Mouse (Mus musculus): ENCODE results near the gene Rilpl1.
"Not testable (repeated sequence)": the region's sequence is repeated elsewhere in the genome, so short reads cannot be mapped to it uniquely, and the experiment has no call there.

Rilpl1 gene

DNA sequence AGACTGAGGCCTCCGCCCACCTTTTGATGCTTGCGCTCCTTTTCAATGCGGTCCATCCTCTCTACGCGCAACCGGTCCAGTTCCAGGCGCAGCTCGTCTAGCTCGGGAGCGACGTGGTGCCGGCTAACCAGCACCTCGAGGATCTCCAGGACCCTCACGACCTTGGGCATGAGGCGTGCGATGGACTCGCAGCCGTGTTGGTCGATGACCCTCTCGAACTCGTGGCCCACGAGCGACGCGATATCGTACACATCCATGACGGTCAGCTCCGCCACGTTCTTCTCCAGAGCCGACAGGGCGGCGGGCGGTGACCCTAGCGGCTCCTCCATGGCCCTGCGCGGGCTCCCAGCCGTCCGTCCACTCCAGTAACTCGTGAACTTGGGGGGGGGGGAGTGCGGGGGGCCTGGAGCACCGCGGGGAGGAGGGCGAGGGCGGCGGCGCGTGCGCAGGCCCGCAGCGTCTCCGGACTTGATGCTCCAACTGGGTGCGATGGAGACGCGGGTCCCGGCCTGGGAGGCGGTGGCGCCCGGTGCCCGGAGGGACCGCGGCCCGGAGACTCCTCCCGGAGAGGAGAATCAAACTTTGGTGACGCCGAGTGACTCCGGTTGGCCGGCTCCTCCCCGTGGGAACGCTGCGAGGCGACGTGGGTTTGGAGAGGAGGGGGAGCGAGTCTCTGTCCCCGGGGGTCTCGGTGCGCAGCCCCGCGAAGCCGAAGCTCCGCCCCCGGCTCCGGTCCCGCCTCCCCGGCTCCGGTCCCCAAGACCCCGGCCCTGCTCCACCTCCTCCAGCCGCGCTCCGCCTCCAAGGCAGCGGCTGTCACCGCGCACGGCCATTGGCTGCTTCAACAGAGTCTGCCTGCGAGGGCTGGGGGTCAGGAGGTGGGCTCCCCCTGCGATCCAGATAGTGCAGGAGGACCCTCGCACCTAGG lies at the start of gene Rilpl1:
TSS of gene Rilpl1 (minus strand) at position 737 of the 928 bp plus-strand sequence.
- in situ Hi-C loops (cut with MboI, MseI) = loop anchor here (5.0 kb wide), 2 partner anchors 44 to 94 kb away; partner anchors contain the start of gene Kmt5a

DNA sequence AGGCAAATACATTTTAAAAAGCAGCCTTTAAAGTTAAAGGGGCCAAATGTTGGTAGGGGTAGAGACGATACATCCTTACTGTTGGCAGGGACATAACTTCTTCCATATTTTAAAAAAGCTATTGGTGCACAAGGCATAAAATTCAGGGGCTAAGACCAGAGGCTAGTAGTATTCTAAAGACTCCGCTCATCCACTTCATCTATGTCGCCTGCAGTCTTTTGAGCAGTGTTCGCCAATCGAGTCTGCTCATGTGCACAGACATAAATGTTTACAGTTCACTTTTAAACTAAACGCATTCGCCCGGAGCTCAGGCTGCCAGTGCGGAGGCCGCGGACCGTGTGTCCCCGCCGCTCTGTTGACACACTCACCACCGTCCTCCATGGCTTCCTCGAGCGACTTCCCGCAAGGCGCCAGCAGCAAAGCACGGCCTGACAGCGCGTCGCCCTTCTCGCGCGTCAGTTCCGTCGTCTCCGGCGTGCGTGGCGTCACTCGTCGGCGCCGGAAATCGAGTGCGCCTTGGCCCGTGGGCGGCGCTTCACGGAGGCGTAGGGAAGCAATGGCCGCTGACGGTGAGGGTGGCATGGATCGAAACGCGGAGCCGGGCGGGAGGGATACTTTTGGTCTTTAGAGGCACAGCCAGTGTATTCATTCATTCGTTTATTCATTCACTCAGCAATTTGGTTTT lies 47.6 kb upstream of the Rilpl1 start, which contains the start of the genes Eif2b1 and Gtf2h3:
TSS of gene Eif2b1 (minus strand) at position 499 of the 685 bp plus-strand sequence.
TSS of gene Gtf2h3 (plus strand) at position 508 of the 685 bp plus-strand sequence.
- in situ Hi-C loops (cut with MboI, MseI) = no loop called here

DNA sequence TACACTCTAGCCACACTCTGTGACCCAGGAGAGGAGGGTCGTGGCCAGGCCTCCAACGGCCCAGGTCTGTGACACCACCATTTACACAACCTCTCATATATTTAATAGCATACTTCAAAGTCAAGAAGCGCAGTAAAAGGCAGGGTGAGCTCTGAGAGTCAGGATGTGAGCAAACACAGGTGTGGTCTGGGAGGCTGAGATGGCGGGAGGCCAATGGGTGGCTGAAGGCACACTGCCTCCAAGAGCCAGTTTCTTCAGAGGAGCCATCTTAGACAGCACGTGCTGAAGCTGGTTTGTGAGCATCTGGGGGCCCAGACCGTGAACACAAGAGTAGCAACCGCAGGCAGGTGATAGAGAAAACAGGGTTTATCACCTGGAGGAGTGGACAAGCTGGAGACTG lies 44.3 kb upstream of the Rilpl1 start:
- in situ Hi-C loops (cut with MboI, MseI) = no loop called here

DNA sequence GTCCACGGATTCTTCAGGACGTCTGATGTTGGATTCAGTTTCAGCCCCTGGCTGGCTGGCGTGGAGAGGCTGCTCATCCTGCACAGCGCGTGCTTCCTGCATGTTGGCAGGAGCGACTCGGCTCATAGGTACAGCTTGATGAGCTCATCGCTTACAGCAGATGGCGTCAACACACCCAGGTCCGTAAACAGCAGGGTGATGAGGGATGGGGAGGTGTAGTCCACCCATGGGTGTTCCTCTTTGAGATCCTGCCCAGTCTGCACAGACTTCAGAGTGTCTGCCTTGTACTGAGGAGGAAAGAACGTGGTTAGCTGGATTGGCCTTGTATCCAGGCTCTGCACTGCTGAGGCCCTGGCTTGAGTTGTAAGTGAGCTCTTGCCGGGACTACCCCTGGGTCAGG lies 39.9 kb upstream of the Rilpl1 start:
- in situ Hi-C loops (cut with MboI, MseI) = no loop called here

- in situ Hi-C loops (cut with MboI, MseI) = no loop called here
Observed at GRCm38 (mm10) chr5:124555145-124555544, 24.0 kb upstream of the Rilpl1 start.

GRCm38 (mm10) chr5:124553607-124554006 lies 22.4 kb upstream of the Rilpl1 start:
- in situ Hi-C loops (cut with MboI, MseI) = no loop called here

DNA sequence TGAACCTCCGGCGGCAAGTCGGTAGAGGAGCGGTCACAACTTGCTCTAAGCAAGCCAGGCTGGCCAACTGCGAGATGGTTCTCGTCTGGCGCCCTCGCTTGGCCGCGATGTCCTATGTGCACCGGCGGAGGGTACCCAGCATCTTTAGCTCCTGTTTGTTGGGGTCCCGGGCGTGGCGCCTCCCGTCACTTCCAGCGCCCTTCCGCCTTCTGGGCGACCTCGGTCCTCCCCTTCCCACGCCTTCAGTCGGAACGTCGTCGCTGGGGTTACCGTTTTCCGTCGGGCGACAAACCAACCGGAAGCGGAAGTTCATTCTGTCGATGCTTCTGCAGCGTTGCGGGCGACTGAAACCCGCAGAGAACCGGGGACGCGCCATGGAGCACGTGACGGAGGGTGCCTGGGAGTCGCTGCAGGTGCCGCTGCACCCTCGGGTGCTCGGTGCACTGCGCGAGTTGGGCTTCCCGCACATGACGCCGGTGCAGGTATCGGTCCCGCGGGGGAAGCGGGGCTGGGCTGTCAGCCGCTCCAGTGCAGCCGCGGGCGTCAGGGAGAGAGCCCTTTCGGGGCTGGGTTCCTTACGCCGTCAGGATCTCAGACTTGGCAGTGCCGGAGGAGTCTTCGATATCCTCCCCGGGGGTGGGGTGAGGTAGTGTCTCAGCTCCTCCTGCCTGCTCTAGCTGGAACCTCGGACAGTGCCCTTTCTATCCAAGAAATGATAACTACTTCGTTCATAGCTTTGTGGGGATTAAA lies 21.5 kb upstream of the Rilpl1 start, which contains the start of gene Ddx55:
TSS of gene Ddx55 (plus strand) at position 307 of the 750 bp plus-strand sequence.
- in situ Hi-C loops (cut with MboI, MseI) = no loop called here

DNA sequence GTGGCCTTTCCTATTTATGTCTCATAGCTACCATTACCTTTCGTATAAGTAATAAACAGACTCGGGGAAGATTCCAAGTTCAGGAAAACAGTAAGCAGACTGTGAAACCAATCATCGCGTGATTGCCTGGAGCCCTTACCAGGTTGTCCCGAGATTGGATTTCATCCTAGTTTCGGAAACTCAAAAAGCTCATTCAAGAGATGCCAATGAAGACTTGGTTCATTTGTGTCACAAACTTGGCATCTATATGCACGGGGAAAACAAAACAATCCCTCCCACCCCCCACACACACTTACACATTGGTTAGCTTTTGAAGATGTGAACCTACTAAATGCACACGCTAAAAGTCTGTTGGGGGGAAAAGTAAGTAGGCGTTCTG lies 20.9 kb upstream of the Rilpl1 start:
- in situ Hi-C loops (cut with MboI, MseI) = no loop called here

GRCm38 (mm10) chr5:124551349-124552093 lies 20.3 kb upstream of the Rilpl1 start:
- in situ Hi-C loops (cut with MboI, MseI) = not testable (repeated sequence)

- in situ Hi-C loops (cut with MboI, MseI) = not testable (repeated sequence)
Observed at GRCm38 (mm10) chr5:124550737-124551136, 19.5 kb upstream of the Rilpl1 start.

DNA sequence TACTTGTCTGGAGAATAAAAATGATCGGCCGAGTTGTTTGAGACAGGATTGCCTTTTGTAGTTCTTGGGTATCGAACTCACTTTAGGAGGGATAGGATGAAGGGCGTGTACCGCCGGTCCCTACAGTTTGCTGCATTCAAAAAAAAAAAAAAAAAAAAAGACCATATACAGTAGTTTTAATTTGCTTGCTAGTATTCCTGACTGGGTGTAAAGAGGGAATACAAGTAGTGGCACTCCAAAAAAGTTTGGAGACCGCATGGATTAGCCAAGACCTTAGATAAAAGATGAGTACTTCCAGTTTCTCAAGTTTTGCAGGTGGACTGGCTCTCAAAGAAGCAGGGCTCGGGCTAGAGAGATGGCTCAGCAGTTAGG lies 10.4 kb upstream of the Rilpl1 start:
- in situ Hi-C loops (cut with MboI, MseI) = no loop called here

- in situ Hi-C loops (cut with MboI, MseI) = no loop called here
Observed at GRCm38 (mm10) chr5:124540905-124541601, 9.9 kb upstream of the Rilpl1 start.

GRCm38 (mm10) chr5:124540383-124540786 lies 9.2 kb upstream of the Rilpl1 start, which contains the start of gene Tmed2:
Gene Tmed2, plus strand, starts transcription at chr5:124540695.
- in situ Hi-C loops (cut with MboI, MseI) = no loop called here

DNA sequence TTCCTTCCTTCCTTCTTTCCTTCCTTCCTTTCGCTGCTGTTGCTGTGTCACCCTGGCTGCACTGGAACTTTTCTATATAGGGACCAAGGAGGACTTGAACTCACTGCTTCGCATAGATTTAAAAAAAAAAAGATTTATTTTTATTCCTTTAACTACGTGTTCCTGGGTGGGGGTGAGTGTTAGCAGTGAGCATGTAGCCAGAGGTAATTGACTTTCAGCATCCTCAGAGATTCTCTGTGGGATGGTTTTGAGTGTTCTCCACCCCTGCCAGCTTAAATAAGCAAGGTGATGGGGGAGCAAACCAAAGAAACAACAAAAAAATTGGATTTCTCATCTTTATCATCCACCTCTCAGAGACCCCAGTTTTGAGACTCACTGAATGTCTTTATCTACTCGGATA lies 8.7 kb upstream of the Rilpl1 start:
- in situ Hi-C loops (cut with MboI, MseI) = no loop called here

GRCm38 (mm10) chr5:124538813-124539792 lies 7.9 kb upstream of the Rilpl1 start:
- in situ Hi-C loops (cut with MboI, MseI) = no loop called here

- in situ Hi-C loops (cut with MboI, MseI) = no loop called here
Observed at GRCm38 (mm10) chr5:124536776-124537175, 5.6 kb upstream of the Rilpl1 start.

GRCm38 (mm10) chr5:124535016-124535415 lies 3.8 kb upstream of the Rilpl1 start:
- in situ Hi-C loops (cut with MboI, MseI) = no loop called here

DNA sequence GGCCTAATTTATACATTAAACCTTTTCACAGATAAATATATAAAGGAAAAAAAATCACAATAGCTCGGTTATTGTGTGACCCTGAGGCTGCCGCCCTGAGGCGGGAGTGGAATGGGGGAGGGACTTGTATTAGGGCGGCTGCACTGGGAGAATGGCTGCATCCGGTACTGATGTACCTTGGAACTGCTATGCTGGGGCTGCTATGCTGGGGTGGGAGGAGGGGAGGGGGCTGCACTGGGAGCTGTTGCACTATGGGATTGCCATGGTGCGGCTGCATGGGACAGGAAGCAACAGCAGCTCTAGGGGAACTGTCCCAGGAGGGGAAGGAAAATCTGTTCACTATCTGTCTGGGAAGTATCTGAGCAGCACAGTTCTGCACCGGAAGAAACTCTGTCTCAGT lies 1.3 kb upstream of the Rilpl1 start:
- in situ Hi-C loops (cut with MboI, MseI) = loop anchor here (5.0 kb wide), 2 partner anchors 45 to 95 kb away; partner anchors contain the start of gene Kmt5a

- in situ Hi-C loops (cut with MboI, MseI) = loop anchor here (5.0 kb wide), 2 partner anchors 44 to 94 kb away; partner anchors contain the start of gene Kmt5a
Observed at GRCm38 (mm10) chr5:124531583-124531930, 366 bp upstream of the Rilpl1 start.
